In the genomic region with DNA sequence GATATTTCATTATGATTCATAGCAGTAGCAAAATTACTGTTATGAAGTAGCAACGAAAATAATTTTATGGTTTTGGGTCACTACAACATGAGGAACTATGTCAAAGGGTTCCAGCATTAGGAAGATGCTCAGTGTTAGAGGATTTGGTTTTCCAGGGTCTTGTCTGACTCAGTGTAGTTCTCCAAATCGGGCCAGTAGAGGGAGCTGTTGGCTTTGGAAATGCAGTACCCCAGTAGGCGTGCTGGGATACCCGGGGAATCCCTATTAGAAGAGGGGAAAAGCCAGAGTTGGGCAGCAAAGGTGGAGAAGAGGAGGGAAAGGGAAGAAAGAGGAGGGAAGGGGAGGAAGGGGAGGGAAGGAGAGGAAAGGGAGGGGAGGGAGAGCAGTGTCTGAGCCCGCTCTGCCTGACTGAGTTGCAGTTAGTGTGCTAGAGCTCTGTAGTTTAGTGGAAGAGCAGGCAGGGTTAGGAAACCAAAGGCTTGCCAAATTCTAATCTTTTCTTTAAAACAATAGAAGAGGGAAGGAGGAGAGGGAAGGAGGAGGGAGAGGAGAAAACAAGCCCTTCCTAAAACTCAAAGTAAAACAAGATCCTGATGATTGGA, we compare ENCODE assay signal across 8 mouse cellular contexts. TPM values are rescaled to one million over a fixed set of nuclear protein-coding genes. Genes with fewer than 3 reads are reported as not detected.
DNase-seq lines count a peak whose midpoint lies in the region; ATAC-seq lines count a peak whose summit lies in the region.

No protein-coding gene starts in this region.

- peak; percentile 69 for ATAC-seq in embryonic facial prominence, embryonic 15.5 days (ENCODE audit: insufficient number of reproducible peaks, low FRiP score, low TSS enrichment, low read depth)
- peak; percentile 66; the same call in 1 of the 2 replicates for ATAC-seq in heart, embryonic 11.5 days (replicated peaks; ENCODE audit: insufficient number of reproducible peaks, low FRiP score, low TSS enrichment)
- ATAC-seq in kidney, embryonic 15.5 days (replicated peaks; ENCODE audit: low FRiP score): peak; percentile 72
- ATAC-seq in limb, embryonic 15.5 days (ENCODE audit: insufficient number of reproducible peaks, low FRiP score, low TSS enrichment, low read depth): peak; percentile 75; the same call in 1 of the 2 replicates
- ATAC-seq in stomach, embryonic 16.5 days (ENCODE audit: insufficient read depth, low FRiP score): peak; percentile 73; the same call in 1 of the 2 replicates

- H3K4me3 ChIP-seq in embryonic facial prominence, embryonic 15.5 days (replicated peaks): no peak overlapping the region
- no peak overlapping the region for H3K4me3 ChIP-seq in heart, embryonic 11.5 days (ENCODE audit: low read depth, low read length)
- no peak overlapping the region for H3K4me3 ChIP-seq in kidney, embryonic 15.5 days (replicated peaks)
- no peak overlapping the region for H3K4me3 ChIP-seq in limb, embryonic 15.5 days
- H3K4me3 ChIP-seq in stomach, embryonic 16.5 days (replicated peaks; ENCODE audit: low read length): no peak overlapping the region

- H3K36me3 ChIP-seq in embryonic facial prominence, embryonic 15.5 days: no peaks in the 10 kb centered on the region
- no peaks in the 10 kb centered on the region for H3K36me3 ChIP-seq in heart, embryonic 11.5 days (ENCODE audit: control insufficient read depth, insufficient read depth, low read length)
- no peaks in the 10 kb centered on the region for H3K36me3 ChIP-seq in kidney, embryonic 15.5 days
- no peaks in the 10 kb centered on the region for H3K36me3 ChIP-seq in limb, embryonic 15.5 days
- no peaks in the 10 kb centered on the region for H3K36me3 ChIP-seq in stomach, embryonic 16.5 days (ENCODE audit: control insufficient read depth, insufficient read depth, low read length)

- 6% methylated on average over 5 of the region's 5 CpGs for WGBS in embryonic facial prominence, embryonic 15.5 days
- 6% methylated on average over 5 of the region's 5 CpGs for WGBS in heart, embryonic 11.5 days (ENCODE audit: insufficient replicate concordance)
- 4% methylated on average over 5 of the region's 5 CpGs for WGBS in kidney, embryonic 15.5 days
- 5% methylated on average over 5 of the region's 5 CpGs for WGBS in limb, embryonic 15.5 days
- WGBS in stomach, embryonic 16.5 days: 8% methylated on average over 5 of the region's 5 CpGs

- no peak overlapping the region for H3K9ac ChIP-seq in embryonic facial prominence, embryonic 15.5 days
- no peak overlapping the region for H3K9ac ChIP-seq in heart, embryonic 11.5 days (ENCODE audit: low read depth, low read length)
- no peak overlapping the region for H3K9ac ChIP-seq in kidney, embryonic 15.5 days
- H3K9ac ChIP-seq in limb, embryonic 15.5 days: no peak overlapping the region
- H3K9ac ChIP-seq in stomach, embryonic 16.5 days (ENCODE audit: low read length): no peak overlapping the region

- no peaks in the 10 kb centered on the region for H3K9me3 ChIP-seq in embryonic facial prominence, embryonic 15.5 days (replicated peaks)
- H3K9me3 ChIP-seq in heart, embryonic 11.5 days (replicated peaks; ENCODE audit: control insufficient read depth, low read length): no peaks in the 10 kb centered on the region
- no peaks in the 10 kb centered on the region for H3K9me3 ChIP-seq in kidney, embryonic 15.5 days (replicated peaks)
- H3K9me3 ChIP-seq in limb, embryonic 15.5 days: no peaks in the 10 kb centered on the region
- H3K9me3 ChIP-seq in stomach, embryonic 16.5 days (replicated peaks; ENCODE audit: control insufficient read depth, low read length): no peaks in the 10 kb centered on the region

- peaks cover 4% of the 10 kb centered on the region; the same call in 1 of the 2 replicates for H3K27me3 ChIP-seq in embryonic facial prominence, embryonic 15.5 days
- H3K27me3 ChIP-seq in heart, embryonic 11.5 days (ENCODE audit: control insufficient read depth, insufficient read depth, low read length): no peaks in the 10 kb centered on the region
- H3K27me3 ChIP-seq in kidney, embryonic 15.5 days: no peaks in the 10 kb centered on the region
- H3K27me3 ChIP-seq in limb, embryonic 15.5 days: no peaks in the 10 kb centered on the region
- no peaks in the 10 kb centered on the region for H3K27me3 ChIP-seq in stomach, embryonic 16.5 days (ENCODE audit: control insufficient read depth, insufficient read depth, low read length)

- peak; percentile 80 for DNase-seq in 416B (ENCODE audit: low read depth)
- DNase-seq in adrenal gland, postnatal 4 days (ENCODE audit: low spot score in 2 of 2): peak; percentile 33 to 72
- DNase-seq in neural tube, embryonic 10.5 days (ENCODE audit: extremely low spot score, low spot score): peak; percentile 85

- H3K27ac ChIP-seq in embryonic facial prominence, embryonic 15.5 days (replicated peaks): no peak overlapping the region
- no peak overlapping the region for H3K27ac ChIP-seq in heart, embryonic 11.5 days (ENCODE audit: low read depth, low read length)
- no peak overlapping the region for H3K27ac ChIP-seq in kidney, embryonic 15.5 days
- H3K27ac ChIP-seq in limb, embryonic 15.5 days: no peak overlapping the region
- no peak overlapping the region for H3K27ac ChIP-seq in stomach, embryonic 16.5 days (ENCODE audit: low read length)

- H3K4me2 ChIP-seq in embryonic facial prominence, embryonic 15.5 days (replicated peaks): no peak overlapping the region
- no peak overlapping the region for H3K4me2 ChIP-seq in heart, embryonic 11.5 days
- no peak overlapping the region for H3K4me2 ChIP-seq in kidney, embryonic 15.5 days
- H3K4me2 ChIP-seq in limb, embryonic 15.5 days: no peak overlapping the region
- H3K4me2 ChIP-seq in stomach, embryonic 16.5 days (ENCODE audit: low read depth, low read length): no peak overlapping the region

- peaks cover 21% of the 10 kb centered on the region for H3K4me1 ChIP-seq in embryonic facial prominence, embryonic 15.5 days
- no peaks in the 10 kb centered on the region for H3K4me1 ChIP-seq in heart, embryonic 11.5 days (ENCODE audit: control insufficient read depth, insufficient read depth, low read length)
- peaks cover 26% of the 10 kb centered on the region for H3K4me1 ChIP-seq in kidney, embryonic 15.5 days
- H3K4me1 ChIP-seq in limb, embryonic 15.5 days: peaks cover 16% of the 10 kb centered on the region
- 0 out of 2 replicates have a peak, but pooled peaks cover 4% of the 10 kb centered on the region for H3K4me1 ChIP-seq in stomach, embryonic 16.5 days (ENCODE audit: control insufficient read depth, insufficient read depth, low read length)

RNA-seq across cellular contexts. Expression of a gene that starts 51.8 kb away (rescaled TPM):
- 1 to 10 TPM; 2.1 to 5.5 TPM for total RNA-seq in adrenal gland, postnatal 4 days (2021)
- polyA plus RNA-seq in embryonic facial prominence, embryonic 15.5 days (2015; fragmentation: Nextera tagmentation; extraction: Ambion mirVana): 0.80 and 1.1 TPM in 2 replicates
- polyA plus RNA-seq in heart, embryonic 11.5 days (2014; fragmentation: Nextera tagmentation; extraction: Ambion mirVana): 2.1 and 2.2 TPM in 2 replicates
- 6.2 and 6.5 TPM in 2 replicates for polyA plus RNA-seq in kidney, embryonic 15.5 days (2015; fragmentation: Nextera tagmentation; extraction: Ambion mirVana)
- 0.57 and 0.61 TPM in 2 replicates for polyA plus RNA-seq in limb, embryonic 15.5 days (2015; fragmentation: Nextera tagmentation; extraction: Ambion mirVana)
- 0.46 and 0.69 TPM in 2 replicates for polyA plus RNA-seq in stomach, embryonic 16.5 days (2015; fragmentation: Nextera tagmentation; extraction: Ambion mirVana)
